Comparison of ENCODE assay signal across 14 mouse cellular contexts in genomic region chr7:28181376-28181775, GRCm38 (mm10). TPM values are rescaled to one million over a fixed set of nuclear protein-coding genes. Genes with fewer than 3 reads are reported as not detected.
DNase-seq lines count a peak whose midpoint lies in the region; ATAC-seq lines count a peak whose summit lies in the region.
"Had no signal": no experiment of that assay in that cellular context is flagged by ENCODE, and none has a peak within 500 bp of the region (broad histone marks: within the 10 kb centered on the region; RNA-seq: fewer than 3 reads in every experiment).

No protein-coding gene starts in this region.

- H3K27ac ChIP-seq in heart, embryonic 12.5 days (ENCODE audit: poor library complexity, severe bottlenecking): no peak overlapping the region
- H3K27ac ChIP-seq in embryonic facial prominence, embryonic 10.5 days (replicated peaks): 0 out of 2 replicates have a peak overlapping the region, but pooled peaks have one; percentile 45
- peak overlapping the region; percentile 99 for H3K27ac ChIP-seq in hindbrain, embryonic 10.5 days
- H3K27ac ChIP-seq in midbrain, embryonic 12.5 days (replicated peaks): no peak overlapping the region

- peak overlapping the region; percentile 37; the same call in 1 of the 2 replicates for H3K9ac ChIP-seq in heart, embryonic 12.5 days
- peak overlapping the region; percentile 17; the same call in 1 of the 2 replicates for H3K9ac ChIP-seq in midbrain, embryonic 12.5 days (replicated peaks)

- intact Hi-C loops in heart, postnatal 36 days (cut with DNase I): no loop called here

- 96% methylated on average over 12 of the region's 12 CpGs for WGBS in heart, embryonic 12.5 days
- WGBS in embryonic facial prominence, embryonic 10.5 days: 96% methylated on average over 12 of the region's 12 CpGs
- WGBS in hindbrain, embryonic 10.5 days: 95% methylated on average over 12 of the region's 12 CpGs
- 98% methylated on average over 12 of the region's 12 CpGs for WGBS in midbrain, embryonic 12.5 days

- no peak overlapping the region for H3K4me3 ChIP-seq in heart, embryonic 12.5 days
- peak overlapping the region; percentile 87 for H3K4me3 ChIP-seq in embryonic facial prominence, embryonic 10.5 days
- peak overlapping the region; percentile 93 for H3K4me3 ChIP-seq in hindbrain, embryonic 10.5 days
- H3K4me3 ChIP-seq in midbrain, embryonic 12.5 days: peak overlapping the region; percentile 73; the same call in 1 of the 2 replicates

- H3K4me2 ChIP-seq in heart, embryonic 12.5 days: no peak overlapping the region
- H3K4me2 ChIP-seq in midbrain, embryonic 12.5 days (replicated peaks): peak overlapping the region; percentile 77

- no peaks in the 10 kb centered on the region for H3K27me3 ChIP-seq in heart, embryonic 12.5 days (replicated peaks)
- no peaks in the 10 kb centered on the region for H3K27me3 ChIP-seq in embryonic facial prominence, embryonic 10.5 days (replicated peaks; ENCODE audit: low read depth, poor library complexity, severe bottlenecking)
- no peaks in the 10 kb centered on the region for H3K27me3 ChIP-seq in hindbrain, embryonic 10.5 days (ENCODE audit: insufficient read depth, poor library complexity, severe bottlenecking)
- no peaks in the 10 kb centered on the region for H3K27me3 ChIP-seq in midbrain, embryonic 12.5 days

- ATAC-seq in heart, embryonic 12.5 days (ENCODE audit: insufficient number of reproducible peaks, low FRiP score): no peak
- ATAC-seq in midbrain, embryonic 12.5 days (ENCODE audit: low FRiP score, low read depth): no peak
- no peak for ATAC-seq in inflammation-experienced regulatory T-cells, adult 6 months
- ATAC-seq: CD4-positive, CD25-positive, alpha-beta regulatory T cell, adult 4 months had no signal

- H3K4me1 ChIP-seq in heart, embryonic 12.5 days (replicated peaks): peaks cover 13% of the 10 kb centered on the region
- peaks cover 19% of the 10 kb centered on the region for H3K4me1 ChIP-seq in embryonic facial prominence, embryonic 10.5 days
- peaks cover 22% of the 10 kb centered on the region for H3K4me1 ChIP-seq in hindbrain, embryonic 10.5 days (replicated peaks)
- H3K4me1 ChIP-seq in midbrain, embryonic 12.5 days: peaks cover 14% of the 10 kb centered on the region

- H3K36me3 ChIP-seq in heart, embryonic 12.5 days: peaks cover 71% of the 10 kb centered on the region
- peaks cover 86% of the 10 kb centered on the region for H3K36me3 ChIP-seq in embryonic facial prominence, embryonic 10.5 days (replicated peaks)
- peaks cover 79% of the 10 kb centered on the region for H3K36me3 ChIP-seq in hindbrain, embryonic 10.5 days
- peaks cover 71% of the 10 kb centered on the region for H3K36me3 ChIP-seq in midbrain, embryonic 12.5 days

- H3K9me3 ChIP-seq in heart, embryonic 12.5 days (replicated peaks): no peaks in the 10 kb centered on the region
- H3K9me3 ChIP-seq in embryonic facial prominence, embryonic 10.5 days: no peaks in the 10 kb centered on the region
- 0 out of 2 replicates have a peak, but pooled peaks cover 4% of the 10 kb centered on the region for H3K9me3 ChIP-seq in hindbrain, embryonic 10.5 days
- no peaks in the 10 kb centered on the region for H3K9me3 ChIP-seq in midbrain, embryonic 12.5 days

- DNase-seq in heart, postnatal 36 days: no peak
- DNase-seq in embryonic facial prominence, embryonic 10.5 days (ENCODE audit: low spot score): no peak
- no peak for DNase-seq in hindbrain, embryonic 10.5 days (ENCODE audit: low spot score)
- DNase-seq in retina, embryonic 14.5 days (ENCODE audit: low spot score): no peak
- no peak for DNase-seq in left cerebral cortex, adult 8-10 months (ENCODE audit: low spot score in 2 of 2)
- DNase-seq: cerebellum, adult 18-20 months; layer of hippocampus, adult 9-11 months; retina, postnatal 1 day had no signal

RNA-seq across cellular contexts. Expression of gene Dyrk1b, which starts 2.1 kb away (rescaled TPM):
- polyA plus RNA-seq in heart, embryonic 12.5 days (2016; fragmentation: Nextera tagmentation; extraction: Ambion mirVana): 9.1 and 11.4 TPM in 2 replicates
- 10 to 100 TPM; 31.2 to 34.2 TPM for total RNA-seq in heart, postnatal 36 days (2021)
- polyA plus RNA-seq in embryonic facial prominence, embryonic 10.5 days (2016; fragmentation: Nextera tagmentation; extraction: Ambion mirVana): 16.6 TPM in 2 replicates
- 16.2 and 23.4 TPM in 2 replicates for polyA plus RNA-seq in hindbrain, embryonic 10.5 days (2016; fragmentation: Nextera tagmentation; extraction: Ambion mirVana)
- 21.5 and 22.8 TPM in 2 replicates for polyA plus RNA-seq in midbrain, embryonic 12.5 days (2016; fragmentation: Nextera tagmentation; extraction: Ambion mirVana)
- 1 to 10 TPM in 2 of 3 experiments, under 1 TPM in 1; 0.95 to 1.8 (median 1.3) TPM for polyA plus RNA-seq in inflammation-experienced regulatory T-cells, adult 6 months (2017; shearing (Covaris generic))
- total RNA-seq in left cerebral cortex, adult 8-10 months (2022): 10 to 100 TPM; 42.5 to 45.3 (median 44.3) TPM

RNA-seq across cellular contexts. Expression of gene Fbl, which starts 11.9 kb away (rescaled TPM):
- 92.1 TPM in 2 replicates for polyA plus RNA-seq in heart, embryonic 12.5 days (2016; fragmentation: Nextera tagmentation; extraction: Ambion mirVana)
- total RNA-seq in heart, postnatal 36 days (2021): 10 to 100 TPM; 32.0 to 33.5 TPM
- polyA plus RNA-seq in embryonic facial prominence, embryonic 10.5 days (2016; fragmentation: Nextera tagmentation; extraction: Ambion mirVana): 171 and 181 TPM in 2 replicates
- polyA plus RNA-seq in hindbrain, embryonic 10.5 days (2016; fragmentation: Nextera tagmentation; extraction: Ambion mirVana): 123 and 147 TPM in 2 replicates
- 134 TPM in 2 replicates for polyA plus RNA-seq in midbrain, embryonic 12.5 days (2016; fragmentation: Nextera tagmentation; extraction: Ambion mirVana)
- 10 to 100 TPM; 37.8 to 61.3 (median 61.2) TPM for polyA plus RNA-seq in inflammation-experienced regulatory T-cells, adult 6 months (2017; shearing (Covaris generic))
- total RNA-seq in left cerebral cortex, adult 8-10 months (2022): 10 to 100 TPM; 47.8 to 59.8 (median 56.9) TPM

RNA-seq across cellular contexts. Expression of gene 9530053A07Rik, which starts 52.1 kb away (rescaled TPM):
- polyA plus RNA-seq in heart, embryonic 12.5 days (2016; fragmentation: Nextera tagmentation; extraction: Ambion mirVana): 0.04 and 0.08 TPM in 2 replicates
- not detected for total RNA-seq in heart, postnatal 36 days (2021)
- 0.03 and 0.06 TPM in 2 replicates for polyA plus RNA-seq in embryonic facial prominence, embryonic 10.5 days (2016; fragmentation: Nextera tagmentation; extraction: Ambion mirVana)
- polyA plus RNA-seq in hindbrain, embryonic 10.5 days (2016; fragmentation: Nextera tagmentation; extraction: Ambion mirVana): 0.09 and 0.13 TPM in 2 replicates
- 0.10 and 0.13 TPM in 2 replicates for polyA plus RNA-seq in midbrain, embryonic 12.5 days (2016; fragmentation: Nextera tagmentation; extraction: Ambion mirVana)
- not detected for polyA plus RNA-seq in inflammation-experienced regulatory T-cells, adult 6 months (2017; shearing (Covaris generic))
- under 1 TPM; 0.06 to 0.12 (median 0.07) TPM for total RNA-seq in left cerebral cortex, adult 8-10 months (2022)
- total RNA-seq: hematopoietic stem cell, adult 5-6 weeks had no signal
- polyA plus RNA-seq: CD4-positive, CD25-positive, alpha-beta regulatory T cell, adult 4 months; lung, embryonic 16.5 days had no signal

Comparison
In these comparisons a context has a peak if more than half of its experiments do, and no peak if none do; other contexts are left out.
1. H3K27ac ChIP-seq: peak in embryonic facial prominence, embryonic 10.5 days (single experiment) and hindbrain, embryonic 10.5 days (single experiment); none in heart, embryonic 12.5 days (single experiment) and midbrain, embryonic 12.5 days (single experiment).